Mouse (Mus musculus) left cerebral cortex, postnatal 10 days (tissue): ENCODE measurements around the gene Tagln2. TPM values are rescaled to one million over a fixed set of nuclear protein-coding genes. Genes with fewer than 3 reads are reported as not detected.

Experiments
- DNase-seq, 2 experiments: peaks; one replicate each; pipeline ENCODE4 v3.0.0; 2021 to 2022; ENCODE audit warnings: low spot score in 2 of 2, mixed read lengths in 1 of 2; ENCODE audit errors: extremely low spot score in 1 of 2
- intact Hi-C: fragments of 180-260 bp; cut with DNase I; formaldehyde crosslinking; loops from one replicate; pipeline ENCODE4 v1.15.1; 2025
- total RNA-seq, 2 experiments: library from RNA; stranded (reverse); gene quantifications; 2 replicates each; pipeline ENCODE4 v1.2.3; 2021

The Tagln2 gene
- total RNA-seq, 2 experiments from 2014 or later: 17.0 to 18.6 TPM

- peak in 1 of 2 experiments; percentile 67 for DNase-seq
- intact Hi-C loops: no loop called here
Measured at GRCm38 (mm10) chr1:172550551-172550951, 50.7 kb downstream of the Tagln2 start.

GRCm38 (mm10) chr1:172551009-172551408, 51.2 kb downstream of the Tagln2 start:
- intact Hi-C loops: no loop called here
- DNase-seq: no peak

- no peak for DNase-seq
- intact Hi-C loops: no loop called here
Measured at GRCm38 (mm10) chr1:172552623-172553022, 52.8 kb downstream of the Tagln2 start.

- no peak for DNase-seq
- intact Hi-C loops: no loop called here
Measured at GRCm38 (mm10) chr1:172555638-172556037, 55.8 kb downstream of the Tagln2 start, which contains the start of gene Vsig8. TSS of gene Vsig8 (plus strand) at chr1:172555938.

Other genes with a start within 250 kb of the Tagln2 start
- gene Atp1a4, start 241.6 kb upstream of the Tagln2 start, total RNA-seq: not detected
- gene Igsf8, start 238.4 kb upstream of the Tagln2 start, total RNA-seq: 100 to 1,000 TPM; 216 to 226 TPM
- 100 to 1,000 TPM; 393 to 413 TPM for gene Atp1a2, start 202.0 kb upstream of the Tagln2 start, total RNA-seq
- gene Kcnj9, start 170.7 kb upstream of the Tagln2 start, total RNA-seq: 10 to 100 TPM; 77.8 to 84.5 TPM
- 10 to 100 TPM; 68.5 to 69.3 TPM for gene Kcnj10, start 158.8 kb upstream of the Tagln2 start, total RNA-seq
- gene Pigm, start 123.5 kb upstream of the Tagln2 start, total RNA-seq: 10 to 100 TPM in 1 of 2 experiments, 1 to 10 TPM in 1; 9.8 to 10.6 TPM
- under 1 TPM; 0.43 to 0.81 TPM for gene Slamf9, start 24.7 kb upstream of the Tagln2 start, total RNA-seq
- gene Igsf9, start 18.3 kb upstream of the Tagln2 start, total RNA-seq: 10 to 100 TPM; 19.2 to 27.4 TPM
- 1 to 10 TPM; 3.1 to 4.3 TPM for gene Cfap45, start 20.8 kb downstream of the Tagln2 start, total RNA-seq
- 1 to 10 TPM in 1 of 2 experiments, under 1 TPM in 1; 0.53 to 1.4 TPM for gene Vsig8, start 55.9 kb downstream of the Tagln2 start, total RNA-seq
- gene Slamf8, start 90.5 kb downstream of the Tagln2 start, total RNA-seq: not detected
- gene Fcrl6, start 102.5 kb downstream of the Tagln2 start, total RNA-seq: not detected
- 1 to 10 TPM; 7.7 to 8.2 TPM for gene Dusp23, start 132.9 kb downstream of the Tagln2 start, total RNA-seq
- gene Crp, start 198.0 kb downstream of the Tagln2 start, total RNA-seq: not detected